Mouse (Mus musculus) gastrocnemius, postnatal 4 days (tissue): ENCODE measurements around the gene Zmynd8. TPM values are rescaled to one million over a fixed set of nuclear protein-coding genes. Genes with fewer than 3 reads are reported as not detected.

ENCODE experiments used
- DNase-seq, 2 experiments: peaks; one replicate each; pipeline ENCODE4 v3.0.0; 2021 to 2022; ENCODE audit warnings: low spot score in 2 of 2, mixed read lengths in 2 of 2
- total RNA-seq, 2 experiments: library from RNA; stranded (reverse); gene quantifications; 2 replicates each; pipeline ENCODE4 v1.2.3; 2021

The Zmynd8 gene
- total RNA-seq, 2 experiments from 2014 or later = 39.0 to 39.6 TPM

DNA sequence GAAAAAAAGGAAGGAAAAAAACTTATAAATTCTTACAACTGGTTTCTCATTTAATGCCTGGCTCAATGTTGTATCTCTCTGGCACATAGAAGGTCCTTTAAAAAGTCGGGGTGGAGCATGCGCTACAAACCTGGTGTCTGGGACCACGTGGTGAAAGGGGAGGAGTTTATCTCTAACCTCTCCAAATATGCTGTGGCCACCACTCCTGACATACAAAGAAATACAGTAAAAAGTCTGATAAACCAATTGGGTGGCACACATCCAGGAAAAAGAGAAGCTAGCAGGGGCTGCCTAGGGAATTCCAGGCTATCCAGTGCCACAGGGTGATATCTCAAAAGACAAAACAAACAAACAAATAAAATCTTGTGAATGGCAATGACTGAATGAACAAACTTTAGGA is 1.1 kb upstream of the Zmynd8 start:
- DNase-seq = no peak

DNA sequence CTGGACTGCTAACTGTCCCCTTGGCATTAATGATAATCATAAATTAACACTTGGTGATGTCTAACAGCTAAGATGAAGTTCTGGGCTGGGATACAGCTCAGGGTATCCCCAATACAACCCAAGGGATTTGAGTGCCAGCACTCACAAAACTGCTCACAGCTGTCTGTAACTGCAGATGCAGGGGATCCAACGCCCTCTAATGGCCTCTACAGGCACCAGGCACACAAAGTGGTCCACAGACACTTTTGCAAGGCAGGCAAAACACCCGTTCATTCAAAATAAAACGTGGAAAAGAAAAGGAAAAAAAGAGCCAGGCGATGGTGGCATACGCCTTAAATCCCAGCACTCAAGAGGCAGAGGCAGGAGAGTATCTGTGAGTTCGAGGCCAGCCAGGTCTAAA is 658 bp upstream of the Zmynd8 start:
- no peak for DNase-seq

DNA sequence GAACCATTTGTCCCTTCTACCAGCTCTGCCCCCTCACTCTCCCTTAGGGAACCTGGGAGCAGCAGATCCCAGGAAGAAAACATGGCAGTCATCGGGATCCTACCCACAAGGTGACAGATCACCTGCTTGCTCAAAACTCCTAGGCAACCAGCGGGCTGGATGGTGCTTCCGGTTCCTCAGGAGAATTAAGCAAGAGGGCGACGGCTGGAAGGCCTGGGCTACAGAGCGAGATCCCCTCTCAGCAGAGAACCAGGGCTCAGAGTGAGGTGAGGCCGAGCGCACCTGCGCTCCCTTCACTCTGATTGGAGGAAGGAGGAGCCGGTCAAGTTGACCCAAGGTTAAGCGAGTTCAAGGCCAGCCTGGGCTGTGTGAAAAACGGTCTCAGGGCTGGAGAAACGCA is 2.6 kb downstream of the Zmynd8 start:
- DNase-seq = no peak

DNA sequence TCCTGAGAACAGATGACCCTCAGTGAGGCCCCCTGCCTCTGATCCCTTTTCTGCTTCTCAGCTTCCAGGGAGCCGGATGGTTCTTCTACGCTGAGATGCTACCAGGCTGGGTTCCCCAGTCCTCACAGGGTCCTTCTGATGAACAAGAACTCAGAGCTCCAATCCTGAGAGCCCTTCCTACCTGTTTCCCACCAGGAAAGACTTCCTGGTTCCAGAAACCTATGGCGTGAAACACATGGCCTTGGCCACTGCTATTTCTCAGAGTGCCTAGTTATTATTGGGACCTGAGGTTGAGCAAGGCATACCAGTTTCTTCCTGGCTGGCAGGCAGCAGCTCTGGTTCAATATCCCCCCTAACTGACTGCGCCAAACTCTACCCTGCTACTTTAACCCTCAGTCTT is 3.1 kb downstream of the Zmynd8 start:
- no peak for DNase-seq

DNA sequence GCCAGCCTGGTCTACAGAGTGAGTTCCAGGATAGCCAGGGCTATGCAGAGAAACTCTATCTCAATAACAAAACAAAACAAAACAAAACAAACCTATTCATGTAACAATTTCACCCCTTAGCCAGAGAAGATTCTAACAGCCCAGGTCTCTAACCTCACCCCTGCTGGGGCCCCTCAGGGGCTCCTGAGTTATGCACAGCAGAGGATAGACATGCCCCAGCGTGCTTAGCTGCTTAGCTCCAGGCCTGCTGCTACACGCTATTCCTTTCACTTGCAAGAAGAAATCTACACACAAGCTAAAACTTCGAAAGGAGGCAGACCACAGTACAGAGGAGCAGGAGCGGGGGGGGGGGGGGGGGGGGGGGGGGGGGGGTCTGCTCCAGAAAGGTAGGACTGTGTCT is 4.3 kb downstream of the Zmynd8 start:
- no peak for DNase-seq

DNA sequence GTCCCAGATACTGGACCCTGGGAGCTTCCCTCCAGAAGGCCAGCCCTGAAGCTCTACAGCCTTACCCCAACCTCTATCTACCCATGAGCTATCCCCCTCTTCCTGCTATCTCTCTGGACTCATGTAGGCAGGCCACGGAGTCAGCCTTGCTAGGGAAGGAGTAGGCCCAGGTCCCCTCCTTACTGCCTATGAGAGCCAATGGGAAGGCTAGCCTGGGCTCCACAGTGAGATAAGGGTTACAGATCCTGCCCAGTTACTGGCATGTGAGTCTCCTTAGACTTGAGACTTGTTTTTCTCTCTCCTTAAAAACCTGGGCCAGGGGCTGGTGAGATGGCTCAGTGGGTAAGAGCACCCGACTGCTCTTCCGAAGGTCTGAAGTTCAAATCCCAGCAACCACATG is 5.6 kb downstream of the Zmynd8 start:
- DNase-seq = no peak

DNA sequence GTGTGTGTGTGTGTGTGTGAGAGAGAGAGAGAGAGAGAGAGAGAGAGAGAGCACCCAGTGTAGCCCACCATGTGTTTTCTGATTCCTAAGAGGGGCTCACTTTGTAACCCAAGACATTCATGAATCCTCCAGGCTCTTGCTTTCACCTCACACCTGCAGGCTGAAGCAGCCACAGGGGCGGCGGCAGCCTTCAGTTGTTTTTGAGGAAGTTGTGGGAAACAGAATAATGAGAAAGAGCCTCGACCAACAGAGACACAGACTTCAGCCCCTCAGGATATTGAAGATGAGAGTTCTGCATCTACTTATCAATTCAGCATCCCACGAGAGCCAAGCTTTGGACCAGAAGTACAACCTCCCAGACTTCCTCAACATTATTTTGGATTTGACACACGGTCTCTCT is 6.2 kb downstream of the Zmynd8 start:
- no peak for DNase-seq

DNA sequence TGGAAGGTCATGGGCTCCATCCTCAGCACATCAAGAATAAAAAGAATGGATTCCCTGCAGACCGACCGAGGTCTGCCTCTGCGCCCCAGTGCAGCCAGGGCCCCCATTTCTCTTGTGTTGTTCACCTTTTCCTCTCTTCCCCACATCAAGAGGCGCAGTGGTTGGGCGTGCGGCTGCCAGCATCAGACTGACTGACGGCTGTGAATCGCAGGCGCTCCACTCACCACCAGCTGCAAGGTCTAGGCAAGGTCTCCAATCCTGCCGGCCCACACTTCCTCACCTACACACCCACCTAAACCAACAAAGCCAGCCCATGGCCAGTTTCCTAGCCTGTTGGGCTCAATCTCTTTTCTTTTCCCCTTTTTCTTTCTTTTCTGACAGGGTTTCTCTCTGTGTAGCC is 8.4 kb downstream of the Zmynd8 start:
- DNase-seq = no peak

DNA sequence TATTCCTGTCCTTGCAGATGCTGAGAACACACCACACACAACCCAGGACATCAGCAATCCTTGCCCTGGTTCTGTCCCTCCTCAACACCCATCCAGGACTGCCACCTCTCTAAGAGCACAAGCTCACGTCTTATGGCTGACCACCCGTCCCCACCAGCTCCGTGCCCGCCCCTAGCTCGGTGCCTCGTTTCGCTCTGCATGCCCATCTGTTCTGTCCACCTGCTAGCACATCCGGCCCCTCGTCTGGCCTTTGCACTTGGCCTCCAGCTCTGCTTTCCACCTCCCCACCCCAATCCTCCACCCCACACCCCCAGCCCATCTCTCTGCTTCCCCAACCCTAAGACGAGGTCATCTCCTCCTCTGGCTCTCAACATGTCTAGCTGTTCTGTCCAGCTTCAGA is 8.9 kb downstream of the Zmynd8 start:
- no peak for DNase-seq

DNA sequence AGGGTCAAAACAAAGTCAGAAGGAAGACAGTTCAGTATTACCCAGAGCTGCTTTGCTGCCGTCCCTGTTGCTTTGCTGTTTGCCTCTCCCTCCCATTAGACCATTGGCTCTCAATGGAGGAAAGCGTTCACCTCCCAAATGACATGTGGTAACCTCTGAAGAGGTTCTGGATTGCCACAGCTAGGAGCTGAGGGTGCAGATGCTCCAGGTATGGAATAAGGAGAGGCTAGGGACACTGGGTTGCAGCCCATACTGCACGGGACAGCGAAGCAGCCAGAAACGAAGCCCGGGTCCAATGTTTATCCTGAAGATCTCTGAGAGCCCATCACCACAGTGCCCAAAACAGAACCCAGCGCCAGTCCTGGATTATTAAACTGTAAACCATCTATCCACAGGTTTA is 9.6 kb downstream of the Zmynd8 start:
- no peak for DNase-seq

DNA sequence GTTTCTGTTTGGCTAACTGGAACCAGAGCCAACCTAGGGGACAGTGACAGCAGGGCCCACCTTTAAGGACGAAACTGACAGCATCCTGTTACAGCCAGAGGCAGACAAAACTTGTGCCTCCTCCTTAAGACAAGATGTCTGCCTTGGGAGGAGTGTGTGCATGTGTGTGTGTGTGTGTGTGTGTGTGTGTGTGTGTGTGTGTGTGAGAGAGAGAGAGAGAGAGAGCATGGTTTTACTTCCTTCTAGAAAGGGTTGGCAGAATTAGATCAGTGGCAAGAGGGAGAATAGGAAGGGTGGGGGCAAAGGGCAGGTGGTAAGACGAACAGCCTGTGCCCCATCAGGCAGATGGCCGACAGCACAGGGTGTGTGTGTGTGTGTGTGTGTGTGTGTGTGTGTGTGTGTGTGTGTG is 10.0 kb downstream of the Zmynd8 start:
- no peak for DNase-seq

DNA sequence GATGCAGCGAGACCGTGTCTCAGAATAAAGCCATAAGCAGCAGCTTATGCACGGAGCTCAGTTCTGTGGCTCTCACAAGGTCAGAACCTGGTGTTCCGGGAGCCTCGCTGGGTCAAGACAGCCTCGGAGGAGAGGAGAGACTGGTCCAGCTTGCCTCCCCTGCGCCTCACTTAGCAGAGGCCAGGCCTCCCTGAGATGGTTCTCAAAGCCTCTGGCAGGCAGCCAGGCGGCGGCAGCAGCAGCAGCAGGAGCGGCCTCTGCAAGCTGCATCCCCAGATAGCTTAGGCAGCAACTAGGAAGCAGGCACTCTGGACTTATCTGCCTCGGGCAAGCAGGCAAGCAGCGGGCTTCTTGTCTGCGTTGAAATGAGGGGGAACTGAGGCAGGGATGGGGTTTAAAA is 10.4 kb downstream of the Zmynd8 start:
- DNase-seq = peak; percentile 59 to 81

DNA sequence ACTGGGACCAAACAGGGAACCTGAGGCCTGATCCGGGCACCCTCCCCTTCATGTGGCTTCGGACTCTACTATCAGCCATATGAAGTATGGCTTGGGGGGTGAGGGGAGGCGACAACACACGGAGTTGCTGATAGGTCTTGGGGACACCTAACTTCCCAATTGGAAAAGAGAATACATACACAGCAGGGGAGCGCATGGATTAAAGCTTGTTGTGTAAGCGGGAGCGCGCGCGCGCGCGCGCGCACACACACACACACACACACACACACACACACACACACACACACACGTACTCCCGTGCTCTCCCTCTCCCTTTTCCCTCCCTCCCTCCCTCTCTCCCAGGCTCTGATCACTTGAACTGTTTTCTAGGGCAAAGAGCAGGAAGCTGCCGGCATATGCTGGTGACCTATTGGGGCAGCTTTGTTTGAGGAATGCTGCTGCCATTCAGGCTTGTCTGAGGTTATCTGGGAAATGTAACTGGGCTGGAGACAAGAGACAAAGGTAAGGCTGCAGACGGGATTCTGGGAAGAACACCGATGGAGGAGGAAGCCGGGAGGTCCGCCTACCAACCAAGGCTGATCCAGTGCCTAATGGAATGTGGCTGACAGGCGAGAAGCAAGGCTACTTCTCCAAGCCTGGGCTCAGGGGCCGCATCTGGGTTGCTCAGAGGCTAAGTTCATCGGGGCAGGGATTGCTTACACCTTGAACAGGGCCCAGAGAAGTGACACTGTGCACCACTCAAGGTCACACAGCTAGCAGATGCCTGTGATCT is 11.8 kb downstream of the Zmynd8 start:
- DNase-seq = peak in 1 of 2 experiments; percentile 18

DNA sequence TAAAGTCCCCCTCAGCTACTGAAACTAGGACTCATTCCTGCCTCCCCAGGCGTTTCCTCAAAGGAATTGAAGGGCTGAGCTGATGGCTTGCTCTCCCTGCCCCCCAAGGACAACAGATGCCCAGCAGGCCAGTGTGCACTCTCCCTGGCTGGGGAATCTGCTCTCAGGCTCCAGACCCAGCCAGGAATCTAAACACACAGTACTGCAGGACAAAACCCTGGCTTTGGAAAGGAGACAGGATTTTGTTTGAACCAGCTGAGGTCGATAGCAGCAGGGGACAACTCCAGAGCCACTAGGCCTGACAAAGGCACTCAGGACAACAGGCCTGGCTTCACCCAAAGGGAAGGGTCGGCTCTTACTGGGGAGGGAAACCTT is 12.3 kb downstream of the Zmynd8 start:
- peak in 1 of 2 experiments; percentile 16 for DNase-seq

DNA sequence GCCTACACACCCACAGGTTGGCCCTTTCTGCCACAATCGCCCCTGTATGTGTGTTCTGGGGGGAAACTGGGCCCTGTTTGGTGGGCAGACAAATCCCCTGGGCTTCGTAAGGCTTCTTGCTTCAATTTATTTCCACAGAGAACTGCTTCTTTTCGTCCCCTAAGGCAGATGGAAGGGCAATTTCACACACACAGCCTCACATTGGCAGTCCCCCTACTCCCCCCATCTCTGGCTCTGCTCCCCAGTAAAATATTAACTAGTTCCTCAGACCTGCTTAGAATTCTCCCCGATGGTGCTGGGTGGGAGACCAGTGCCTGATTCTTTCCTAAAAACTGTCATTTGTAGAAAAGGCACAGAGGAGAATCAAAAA is 12.9 kb downstream of the Zmynd8 start:
- no peak for DNase-seq

DNA sequence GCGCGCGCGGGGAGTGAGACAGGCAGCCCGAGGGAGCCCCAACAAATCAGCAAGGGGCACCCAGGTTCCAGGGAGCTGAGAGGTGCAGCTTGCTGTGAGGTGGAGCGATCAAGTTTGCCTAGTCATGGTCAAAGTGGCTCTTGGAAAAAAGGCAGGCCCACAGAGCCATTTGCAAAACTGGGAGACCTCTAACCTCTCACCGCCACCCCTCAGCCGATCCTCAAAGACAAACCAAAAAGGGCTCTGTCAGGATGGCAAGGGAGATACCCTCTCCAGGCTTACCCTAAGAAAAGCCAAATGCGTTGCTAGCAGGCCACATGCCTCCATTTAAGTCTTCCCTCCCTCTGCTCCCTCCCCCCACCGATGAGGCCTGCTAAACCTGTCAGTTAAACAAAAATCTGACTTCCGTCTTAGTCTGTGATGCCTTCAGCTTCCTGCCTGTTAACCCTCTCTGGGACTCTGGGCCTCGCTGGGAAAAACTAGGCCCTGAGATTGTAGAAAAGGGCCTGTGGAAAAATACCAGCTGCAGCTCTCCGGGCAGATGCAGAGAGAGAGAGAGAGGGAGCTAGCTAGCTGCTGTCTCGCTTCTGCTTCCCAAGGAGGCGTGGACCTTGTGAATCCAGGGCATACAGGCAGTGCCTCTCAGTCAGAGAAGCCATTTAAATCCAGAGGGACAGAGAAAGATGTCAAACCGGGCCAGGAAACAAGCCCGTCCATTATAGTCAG is 13.4 kb downstream of the Zmynd8 start:
- DNase-seq = peak in 1 of 2 experiments; percentile 55

DNA sequence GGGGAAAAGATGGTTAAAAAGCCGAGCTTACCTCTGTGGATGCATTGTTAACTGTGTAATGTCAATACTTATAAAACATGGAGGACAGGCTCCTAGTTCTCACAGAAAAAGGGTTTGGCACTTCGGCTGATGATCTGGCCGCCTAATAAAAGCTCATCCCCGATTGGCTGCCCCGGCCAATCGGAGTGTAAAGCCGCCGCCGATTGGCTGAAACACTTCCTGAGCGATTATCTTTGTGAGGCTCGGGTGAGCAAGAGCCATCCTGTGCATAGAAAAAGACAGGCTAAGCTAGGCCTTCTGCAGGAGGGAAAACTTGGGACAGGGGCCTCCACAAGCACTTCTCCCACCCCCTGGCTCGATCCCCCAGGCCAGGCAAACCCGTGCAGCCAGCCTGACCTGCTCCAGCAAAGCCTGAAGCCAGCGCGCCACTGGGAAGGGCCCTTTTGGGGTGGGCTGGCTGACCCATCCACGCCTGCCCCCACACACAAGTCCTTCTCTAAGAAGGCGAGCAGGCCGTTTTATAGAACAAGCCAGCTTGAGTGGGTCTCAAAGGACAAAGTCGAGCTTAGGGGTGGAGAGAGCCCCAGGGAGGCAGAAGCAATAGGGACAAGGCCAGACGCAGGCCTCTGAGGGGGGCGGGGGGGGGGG is 14.1 kb downstream of the Zmynd8 start:
- DNase-seq = peak; percentile 78 to 87

DNA sequence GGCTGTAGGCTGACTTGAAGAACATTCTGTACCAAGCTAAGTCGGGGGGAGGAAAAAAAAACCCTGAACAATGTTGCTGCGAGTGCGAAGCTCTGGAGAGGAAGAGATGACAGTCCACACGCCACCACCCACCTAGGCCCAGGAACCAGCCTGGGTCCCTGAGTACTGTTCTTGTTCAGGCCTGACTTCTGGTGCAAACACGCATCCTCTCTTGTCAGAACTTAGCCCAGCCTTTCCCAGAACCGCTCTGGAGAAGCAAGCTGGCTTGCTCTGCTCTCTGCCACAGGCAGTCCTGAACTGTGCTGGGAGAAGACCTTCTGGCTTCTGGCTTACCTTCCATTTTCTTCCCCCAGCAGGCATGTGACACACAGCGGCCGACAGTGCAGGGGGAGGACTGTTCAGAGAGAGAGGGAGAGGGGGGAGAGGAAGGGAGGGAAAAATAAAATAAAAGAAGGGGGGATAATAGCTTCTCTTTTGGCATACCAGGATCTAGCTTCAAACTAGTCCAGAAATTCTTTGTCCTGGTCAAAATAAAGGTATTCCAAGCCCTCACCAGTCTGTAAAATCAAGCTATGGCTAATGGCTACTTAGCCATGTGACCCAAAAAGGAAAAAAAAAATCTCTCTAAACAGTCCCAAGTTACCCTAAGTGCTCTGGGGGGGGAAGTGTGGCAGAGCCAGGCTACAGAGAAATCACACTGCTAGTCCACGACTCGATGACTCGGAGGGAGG is 14.8 kb downstream of the Zmynd8 start:
- no peak for DNase-seq

DNA sequence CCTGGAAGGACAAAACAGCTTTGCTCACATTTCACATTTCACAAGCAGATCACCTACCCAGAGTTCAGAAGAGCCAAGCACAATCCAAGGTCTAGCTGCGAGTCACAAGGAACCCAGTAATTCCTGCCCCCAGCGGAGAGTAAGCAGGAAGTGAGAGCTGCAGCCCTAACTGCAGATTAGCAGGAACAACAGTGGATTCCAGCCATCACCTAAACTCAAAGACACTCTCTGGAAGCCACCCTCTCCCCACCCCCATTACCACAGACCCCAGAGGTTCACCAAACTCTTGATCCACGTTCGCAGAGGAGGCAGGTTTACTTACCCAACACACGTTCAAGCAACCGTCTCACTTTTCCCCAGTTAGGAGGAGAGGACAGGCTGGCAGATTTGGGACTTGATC is 15.8 kb downstream of the Zmynd8 start:
- DNase-seq = no peak

DNA sequence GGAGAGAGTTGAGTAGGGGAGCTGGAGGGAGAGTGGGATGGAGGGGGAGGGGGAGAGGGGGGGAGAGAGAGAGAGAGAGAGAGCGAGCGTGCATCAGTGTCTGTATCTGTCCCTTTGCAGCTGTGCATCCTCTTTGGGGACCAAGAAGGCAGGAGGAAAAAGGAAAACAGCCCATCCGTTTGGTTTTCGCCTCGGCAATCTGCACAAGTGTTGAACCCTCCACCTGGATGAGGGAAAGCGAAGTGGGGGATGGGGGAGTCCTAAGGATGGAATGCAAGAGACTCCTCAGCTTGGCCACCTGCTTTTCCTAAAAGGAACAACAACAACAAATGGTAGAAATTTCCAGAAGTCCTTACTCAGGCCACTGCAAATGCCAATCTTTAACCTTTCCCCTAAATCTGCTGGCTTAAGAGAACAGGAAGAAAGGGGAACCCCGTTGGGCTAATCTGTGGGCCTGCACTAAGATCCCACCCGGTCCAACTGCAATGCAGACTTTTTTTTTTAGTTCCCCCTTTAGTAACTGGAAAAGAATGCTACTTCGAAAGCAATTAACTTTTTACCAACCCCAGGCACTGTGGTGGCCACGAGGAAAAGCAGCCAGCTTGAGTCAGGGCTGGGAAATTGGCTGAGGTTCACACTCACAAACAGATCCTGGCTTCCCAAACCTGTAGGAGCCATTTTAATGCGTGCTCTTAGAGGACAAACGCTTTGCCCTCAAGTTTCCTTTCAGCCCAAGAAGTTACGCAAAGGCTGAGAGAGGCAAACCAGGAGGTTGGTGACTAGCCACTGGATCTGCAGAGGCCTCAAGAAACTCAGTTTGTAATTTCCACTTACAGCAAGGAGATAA is 17.0 kb downstream of the Zmynd8 start:
- no peak for DNase-seq

DNA sequence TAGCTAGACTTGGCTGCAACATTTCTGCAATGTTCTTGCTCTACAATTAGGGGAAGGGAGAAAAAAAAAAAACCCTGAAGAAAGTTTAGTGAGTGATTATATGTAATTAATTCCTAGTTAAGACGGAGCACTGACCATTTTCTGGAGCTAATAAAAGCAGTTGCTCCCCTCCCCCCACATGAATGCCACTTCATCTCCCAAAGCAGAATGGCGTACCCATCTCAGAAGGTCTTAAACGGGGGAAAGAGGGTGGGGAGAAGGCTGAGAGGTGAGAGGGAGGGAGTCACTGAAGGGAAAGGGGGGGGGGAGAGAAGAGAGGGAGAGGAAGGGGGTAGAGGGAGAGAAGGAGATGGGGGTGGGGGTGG is 17.6 kb downstream of the Zmynd8 start:
- DNase-seq = no peak
